Mouse (Mus musculus) embryonic fibroblast, embryonic 13.5 days (primary cell): Measurements from ENCODE around the gene Fnip1.

Experiments used
- CTCF ChIP-seq: IDR thresholded peaks from 2 replicates; pipeline ENCODE4 v1.5.1; 2011; ENCODE audit warnings: mild to moderate bottlenecking, control low read depth, low read length, moderate library complexity, borderline replicate concordance; ENCODE audit not compliant: insufficient read depth
- POLR2A ChIP-seq: IDR thresholded peaks from 2 replicates; pipeline ENCODE4 v1.6.1; 2011; ENCODE audit warnings: low read depth, mild to moderate bottlenecking, control low read depth, low read length, moderate library complexity

GRCm38 (mm10) chr11:54456875-54457274 is 18.9 kb downstream of the Fnip1 start:
- TF ChIP-seq CTCF (no peak), POLR2A (no peak)
